Mouse (Mus musculus) forebrain, embryonic 14.5 days (tissue): ENCODE measurements around the gene Tor2a. TPM values are rescaled to one million over a fixed set of nuclear protein-coding genes. Genes with fewer than 3 reads are reported as not detected.
A peak's percentile ranks its signal among the peaks of the same experiment; 100 is the strongest.

ENCODE experiments used
- ATAC-seq: fragments of 200-750 bp; cut with Nextera tagmentation; 2 replicates; pipeline ENCODE4 v1.8.0; 2017; ENCODE audit warnings: mild to moderate bottlenecking, moderate library complexity
- DNase-seq: peaks from one replicate; pipeline ENCODE4 v3.0.0-alpha.2; 2015; ENCODE audit warnings: low spot score
- H3K27ac ChIP-seq: fragments of 300-500 bp; sonication (generic); 2 replicates; pipeline ENCODE4 v1.5.1; 2014; ENCODE audit warnings: low read depth, mild to moderate bottlenecking, control low read depth, low read length, moderate library complexity
- H3K27me3 ChIP-seq: fragments of 300-500 bp; sonication (generic); replicated peaks from 2 replicates; pipeline ENCODE4 v1.6.1; 2014; ENCODE audit warnings: low read length, control low read depth, mixed read lengths; ENCODE audit not compliant: control insufficient read depth, insufficient read depth
- H3K36me3 ChIP-seq: fragments of 300-500 bp; sonication (generic); 2 replicates; pipeline ENCODE4 v1.6.1; 2014; ENCODE audit warnings: low read length, control low read depth; ENCODE audit not compliant: control insufficient read depth, insufficient read depth
- H3K4me1 ChIP-seq: fragments of 300-500 bp; sonication (generic); 2 replicates; pipeline ENCODE4 v1.6.1; 2014; ENCODE audit warnings: antibody characterized with exemption, low read length, control low read depth; ENCODE audit not compliant: control insufficient read depth, insufficient read depth
- H3K4me2 ChIP-seq: fragments of 300-500 bp; sonication (generic); 2 replicates; pipeline ENCODE4 v1.6.1; 2014; ENCODE audit warnings: mild to moderate bottlenecking, control low read depth, low read length
- H3K4me3 ChIP-seq: fragments of 300-500 bp; sonication (generic); 2 replicates; pipeline ENCODE4 v1.5.1; 2014; ENCODE audit warnings: low read depth, low read length, control low read depth
- H3K9ac ChIP-seq: fragments of 300-500 bp; sonication (generic); 2 replicates; pipeline ENCODE4 v1.6.1; 2014; ENCODE audit warnings: mild to moderate bottlenecking, low read length, control low read depth, moderate library complexity
- H3K9me3 ChIP-seq: fragments of 300-500 bp; sonication (generic); replicated peaks from 2 replicates; pipeline ENCODE4 v1.6.1; 2016; ENCODE audit warnings: low read length, control low read depth, mixed read lengths; ENCODE audit not compliant: control insufficient read depth
- WGBS: fragments of 180-500 bp; shearing (Covaris S2); extraction: QIAGEN DNeasy Blood & Tissue Kit; methylation state at CpG from one replicate; pipeline ENCODE4 v1.1.7; 2014; 5-methylcytosine and 5-hydroxymethylcytosine counted together
- polyA plus RNA-seq: library from polyadenylated mRNA; unstranded; fragments of >200 nt; fragmentation: Nextera tagmentation; extraction: Ambion mirVana; gene quantifications from 2 replicates; pipeline ENCODE4 v1.2.1, GENCODE M21; 2014

Gene Tor2a
- polyA plus RNA-seq, 1 experiment from 2014 or later = 71.2 TPM

DNA sequence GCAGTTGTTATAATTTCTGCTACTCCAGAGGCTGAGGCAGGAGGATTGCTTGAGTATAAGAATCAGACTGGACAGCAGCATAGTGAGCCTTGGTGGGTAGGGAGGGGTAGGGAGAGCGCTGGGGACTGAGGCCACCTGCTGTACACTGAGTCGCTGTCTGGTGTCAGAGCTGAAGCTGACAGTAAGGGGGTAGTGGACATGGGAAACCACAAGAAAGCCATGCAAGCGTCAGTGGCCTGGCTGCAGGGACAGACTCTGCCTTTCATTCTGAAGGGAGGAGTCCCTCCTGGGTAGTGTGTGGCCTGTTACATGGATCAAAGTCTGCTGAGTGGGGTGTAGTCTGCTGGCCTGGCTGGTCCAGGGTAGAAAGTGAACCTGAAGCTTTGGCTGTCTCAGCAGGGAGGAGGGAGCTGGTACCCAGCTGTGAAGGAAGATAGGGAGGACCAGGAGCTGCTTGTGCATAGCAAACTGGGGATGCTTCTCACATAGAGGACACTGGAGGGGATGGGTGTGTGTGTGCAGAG lies 20.7 kb upstream of the Tor2a start:
- H3K4me3 ChIP-seq = no peak overlapping the region
- WGBS = 42% methylated on average over 3 of the region's 3 CpGs
- no peak overlapping the region for H3K27ac ChIP-seq
- H3K36me3 ChIP-seq = no peaks in the 10 kb centered on the region
- H3K9ac ChIP-seq = no peak overlapping the region
- no peak overlapping the region for H3K4me2 ChIP-seq
- no peaks in the 10 kb centered on the region for H3K4me1 ChIP-seq
- ATAC-seq = no peak
- no peaks in the 10 kb centered on the region for H3K9me3 ChIP-seq
- no peak for DNase-seq
- no peaks in the 10 kb centered on the region for H3K27me3 ChIP-seq

DNA sequence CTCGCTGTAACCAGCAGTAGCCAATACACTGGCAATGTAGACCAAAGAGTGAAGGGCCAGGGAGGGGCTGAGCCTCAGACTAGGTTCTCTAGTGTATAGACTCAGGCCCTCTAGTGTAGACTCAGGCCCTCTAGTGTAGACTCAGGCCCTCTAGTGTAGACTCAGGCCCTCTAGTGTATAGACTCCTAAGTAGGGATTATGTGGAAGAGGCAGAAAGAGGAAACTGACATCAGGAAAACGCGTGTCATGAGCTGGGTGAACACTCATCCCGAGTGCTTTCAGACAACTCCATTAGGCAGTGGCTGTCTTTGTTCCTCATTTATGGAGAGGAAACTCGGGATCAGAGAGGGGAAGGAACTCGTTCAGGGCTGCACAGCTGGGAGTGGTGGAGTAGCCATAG lies 20.0 kb upstream of the Tor2a start:
- Histone ChIP-seq H3K36me3 (no peaks in the 10 kb centered on the region), H3K4me2 (no peak overlapping the region), H3K9me3 (no peaks in the 10 kb centered on the region), H3K4me3 (no peak overlapping the region), H3K27me3 (no peaks in the 10 kb centered on the region), H3K4me1 (no peaks in the 10 kb centered on the region), H3K9ac (no peak overlapping the region), H3K27ac (no peak overlapping the region)
- no peak for ATAC-seq
- WGBS = 49% methylated on average over 6 of the region's 6 CpGs
- DNase-seq = no peak

DNA sequence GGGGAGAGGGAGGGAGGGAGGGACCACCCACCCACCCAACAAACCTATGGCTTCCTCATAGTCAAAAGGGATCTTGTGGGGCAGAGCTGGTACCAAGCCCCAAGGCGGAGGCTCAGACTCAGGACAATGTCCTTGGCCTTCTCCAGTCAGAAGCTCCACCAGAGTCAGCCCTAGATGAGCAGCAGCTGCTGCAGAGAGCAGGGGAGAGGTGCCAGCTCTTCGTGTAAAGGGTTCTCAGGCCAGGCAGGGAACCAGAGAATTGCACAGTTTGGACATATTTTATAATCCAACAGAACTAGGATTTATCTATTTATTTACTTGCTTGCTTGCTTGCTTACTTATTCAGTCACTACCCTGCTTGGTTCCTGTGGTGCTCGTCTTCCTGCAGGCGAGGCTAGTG lies 17.7 kb upstream of the Tor2a start:
- H3K36me3 ChIP-seq = no peaks in the 10 kb centered on the region
- ATAC-seq (no peak), DNase-seq (no peak)
- 74% methylated on average over 4 of the region's 4 CpGs for WGBS
- H3K4me1 ChIP-seq = no peaks in the 10 kb centered on the region
- H3K9me3 ChIP-seq = no peaks in the 10 kb centered on the region
- no peaks in the 10 kb centered on the region for H3K27me3 ChIP-seq
- H3K4me3 ChIP-seq = no peak overlapping the region
- H3K9ac ChIP-seq = no peak overlapping the region
- no peak overlapping the region for H3K4me2 ChIP-seq
- no peak overlapping the region; the same call in 1 of the 2 replicates for H3K27ac ChIP-seq

DNA sequence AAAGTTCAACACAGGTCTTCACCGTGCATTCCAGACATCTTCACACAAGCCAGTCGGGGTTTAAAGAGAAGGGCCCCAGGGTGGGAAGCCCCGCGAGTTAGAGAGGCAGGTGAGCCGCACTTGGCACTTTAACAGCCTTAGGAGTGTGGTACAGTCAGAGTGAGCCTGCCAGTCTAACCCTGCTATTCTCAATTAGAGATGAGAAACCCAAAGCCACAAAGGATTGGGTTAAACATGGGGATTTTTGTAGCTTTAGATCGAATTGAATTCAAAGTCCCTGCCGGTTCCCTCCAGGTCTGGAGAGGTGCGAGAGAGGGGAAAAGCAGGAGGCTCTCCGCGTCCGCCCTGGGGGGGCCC lies 16.1 kb upstream of the Tor2a start, which contains the start of gene 6330409D20Rik:
Gene 6330409D20Rik, minus strand, starts transcription at position 101 of the 357 bp plus-strand sequence.
- Histone ChIP-seq H3K27me3 (no peaks in the 10 kb centered on the region), H3K4me2 (peak within 1 kb of the TSS; percentile 97), H3K9me3 (no peaks in the 10 kb centered on the region), H3K9ac (peak within 1 kb of the TSS; percentile 84), H3K27ac (peak within 1 kb of the TSS; percentile 80), H3K4me3 (peak within 1 kb of the TSS; percentile 79), H3K36me3 (peaks cover 13% of the 10 kb centered on the region), H3K4me1 (no peaks in the 10 kb centered on the region)
- 6% methylated on average over 11 of the region's 11 CpGs for WGBS
- DNase-seq = no peak
- ATAC-seq = peak; percentile 1; the same call in 1 of the 2 replicates

DNA sequence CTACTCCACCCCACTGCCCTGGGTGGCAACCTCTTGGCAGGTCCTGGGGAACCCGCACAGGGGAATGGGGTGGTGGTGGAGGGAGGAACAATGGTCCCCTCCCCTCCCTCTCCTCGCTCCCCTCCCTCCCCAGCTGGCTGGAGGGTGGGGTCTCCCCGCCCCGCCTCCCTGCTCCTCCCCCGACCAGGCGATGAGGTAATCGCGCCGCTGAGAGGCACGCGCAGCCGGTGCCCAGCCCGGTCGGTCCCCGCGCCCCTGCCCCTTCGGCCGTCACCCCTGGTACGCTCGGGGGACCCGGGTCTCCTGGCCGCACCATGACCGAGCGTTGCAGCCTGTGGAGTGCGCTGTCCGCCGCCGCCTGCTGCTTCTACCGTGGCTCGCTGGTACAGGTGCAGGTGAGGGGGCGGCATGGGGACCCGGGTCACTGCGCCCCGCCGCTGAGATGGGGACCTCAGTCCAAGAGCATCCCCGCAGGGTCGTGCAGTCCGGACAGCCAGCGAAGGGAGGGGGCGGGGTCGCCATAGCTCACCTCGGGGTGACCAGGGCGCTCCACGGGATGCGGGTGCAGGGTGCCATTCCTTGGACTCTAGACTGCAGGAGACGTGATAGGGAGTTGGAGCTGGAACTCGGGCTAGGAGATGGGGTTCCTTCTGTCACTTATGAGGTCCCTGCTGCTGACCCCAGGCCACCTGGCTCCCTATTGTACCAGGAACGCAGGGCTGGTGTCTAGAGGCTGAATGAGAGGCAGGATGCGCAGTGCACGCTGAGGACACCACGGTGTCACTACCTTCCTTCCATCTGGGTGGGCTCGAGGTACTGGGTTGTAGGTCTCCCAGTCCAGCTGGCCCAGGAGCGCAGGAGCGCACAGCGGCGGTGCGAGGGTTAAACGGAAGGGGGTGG lies 15.5 kb upstream of the Tor2a start:
- peak; percentile 69 for ATAC-seq
- H3K9me3 ChIP-seq = no peaks in the 10 kb centered on the region
- WGBS = 2% methylated on average over 45 of the region's 58 CpGs

DNA sequence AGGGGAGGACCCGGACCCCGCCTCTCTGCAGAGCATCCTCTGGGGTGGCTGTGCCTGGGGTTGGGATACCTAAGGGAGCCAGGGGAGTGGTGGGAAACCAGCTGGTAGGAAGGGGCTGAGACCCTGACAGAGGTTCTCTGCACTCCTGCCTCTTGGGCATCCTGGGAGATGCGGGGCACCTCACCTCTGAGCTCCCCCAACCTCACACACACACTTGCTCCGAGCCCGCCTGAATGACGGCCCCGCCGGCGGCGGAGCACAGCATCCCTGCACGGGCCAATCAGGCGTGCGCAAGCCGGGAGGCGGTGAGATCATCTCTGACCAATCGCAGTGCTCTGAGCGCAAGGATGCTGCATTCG lies 14.9 kb upstream of the Tor2a start:
- ATAC-seq (peak; percentile 94), DNase-seq (peak; percentile 94)
- H3K9me3 ChIP-seq = no peaks in the 10 kb centered on the region
- peak overlapping the region; percentile 84 for H3K9ac ChIP-seq
- peak overlapping the region; percentile 80 for H3K27ac ChIP-seq
- H3K4me3 ChIP-seq = peak overlapping the region; percentile 79
- WGBS = 0% methylated on average over 18 of the region's 18 CpGs
- no peaks in the 10 kb centered on the region for H3K4me1 ChIP-seq
- H3K4me2 ChIP-seq = peak overlapping the region; percentile 97
- H3K27me3 ChIP-seq = no peaks in the 10 kb centered on the region
- peaks cover 24% of the 10 kb centered on the region for H3K36me3 ChIP-seq

More for the DNA sequence above, 15.5 kb upstream of the Tor2a start:
- Histone ChIP-seq H3K27me3 (no peaks in the 10 kb centered on the region), H3K4me2 (peak overlapping the region; percentile 97), H3K4me3 (peak overlapping the region; percentile 79), H3K36me3 (peaks cover 19% of the 10 kb centered on the region), H3K9ac (peak overlapping the region; percentile 84), H3K27ac (peak overlapping the region; percentile 80), H3K4me1 (no peaks in the 10 kb centered on the region)
- DNase-seq = peak; percentile 82

DNA sequence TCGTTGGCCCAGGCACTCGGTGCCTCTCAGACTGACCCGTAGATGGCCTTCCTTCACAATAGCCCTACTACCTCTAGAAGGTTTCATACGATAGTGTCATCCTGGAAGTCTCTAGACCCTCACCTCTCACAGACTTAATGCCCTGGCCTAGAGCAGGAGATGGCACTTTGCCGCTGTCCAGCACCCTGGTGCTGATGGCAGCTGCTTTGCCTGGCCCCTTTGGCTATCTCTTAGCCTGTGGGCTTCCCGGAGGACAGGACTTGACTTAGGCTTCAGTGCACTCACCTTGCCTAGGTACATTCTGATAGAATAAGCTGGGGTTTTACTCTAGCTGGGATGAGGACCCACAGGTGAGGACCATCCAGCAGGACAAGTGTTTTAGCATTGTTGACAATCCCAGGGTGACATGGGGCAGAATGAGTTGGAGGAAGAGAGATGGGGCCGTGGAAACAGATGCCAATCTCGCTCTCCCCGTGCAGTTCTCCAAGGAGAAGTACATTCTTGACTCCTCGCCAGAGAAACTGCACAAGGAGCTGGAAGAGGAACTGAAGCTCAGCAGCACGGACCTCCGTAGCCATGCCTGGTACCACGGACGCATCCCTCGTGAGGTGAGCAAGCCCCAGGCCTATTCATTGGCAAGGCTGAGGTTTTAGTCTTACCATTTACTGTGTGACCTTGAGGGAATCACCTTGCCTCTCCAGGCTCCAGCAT lies 12.6 kb upstream of the Tor2a start:
- no peaks in the 10 kb centered on the region for H3K27me3 ChIP-seq
- H3K27ac ChIP-seq = no peak overlapping the region
- no peak overlapping the region for H3K9ac ChIP-seq
- no peaks in the 10 kb centered on the region for H3K4me1 ChIP-seq
- no peaks in the 10 kb centered on the region for H3K9me3 ChIP-seq
- DNase-seq (no peak), ATAC-seq (no peak)
- 72% methylated on average over 15 of the region's 15 CpGs for WGBS
- H3K4me3 ChIP-seq = no peak overlapping the region
- peaks cover 43% of the 10 kb centered on the region for H3K36me3 ChIP-seq
- no peak overlapping the region for H3K4me2 ChIP-seq

DNA sequence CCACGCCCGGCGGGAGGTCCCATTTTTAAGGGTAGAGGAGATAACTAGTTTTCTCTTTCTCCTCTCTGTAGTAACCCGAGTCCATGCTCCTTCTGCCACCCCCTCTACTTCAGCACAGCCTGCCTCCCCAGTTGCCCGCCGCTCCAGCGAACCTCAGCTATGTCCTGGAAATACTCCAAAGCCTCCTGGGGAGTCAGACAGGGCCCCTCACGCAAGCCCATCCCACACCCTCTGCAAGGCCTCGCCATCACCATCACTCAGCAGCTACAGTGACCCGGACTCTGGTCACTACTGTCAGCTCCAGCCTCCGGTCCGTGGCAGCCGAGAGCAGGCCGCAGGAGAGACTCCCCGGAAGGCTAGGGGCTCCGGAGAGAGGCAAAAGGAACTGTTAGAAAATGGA lies 8.0 kb upstream of the Tor2a start:
- no peak overlapping the region for H3K9ac ChIP-seq
- DNase-seq = no peak
- no peaks in the 10 kb centered on the region for H3K27me3 ChIP-seq
- H3K4me1 ChIP-seq = 0 out of 2 replicates have a peak, but pooled peaks cover 12% of the 10 kb centered on the region
- no peak overlapping the region for H3K4me3 ChIP-seq
- WGBS = 87% methylated on average over 16 of the region's 16 CpGs
- peaks cover 72% of the 10 kb centered on the region for H3K36me3 ChIP-seq
- no peak overlapping the region for H3K27ac ChIP-seq
- H3K9me3 ChIP-seq = no peaks in the 10 kb centered on the region
- no peak for ATAC-seq
- H3K4me2 ChIP-seq = no peak overlapping the region
